Mouse (Mus musculus) layer of hippocampus, postnatal 25 days (tissue): ENCODE measurements around the gene Klk14. TPM values are rescaled to one million over a fixed set of nuclear protein-coding genes. Genes with fewer than 3 reads are reported as not detected.

Experiments
- DNase-seq, 2 experiments: peaks; one replicate each; pipeline ENCODE4 v3.0.0; 2022; ENCODE audit warnings: mixed read lengths in 2 of 2, low spot score in 1 of 2; ENCODE audit errors: extremely low spot score in 1 of 2
- total RNA-seq, 2 experiments: library from RNA; stranded (reverse); gene quantifications; 2 replicates each; pipeline ENCODE4 v1.2.3; 2021

Klk14 gene
- total RNA-seq, 2 experiments from 2014 or later: not detected

- no peak for DNase-seq
These were observed 23.6 kb downstream of the Klk14 start for GRCm38 (mm10) chr7:43713741-43714351.

Other genes with a start within 250 kb of the Klk14 start
- gene Cldnd2, start 249.6 kb upstream of the Klk14 start, total RNA-seq: not detected
- gene Etfb, start 246.3 kb upstream of the Klk14 start, total RNA-seq: 10 to 100 TPM; 58.8 to 77.2 TPM
- 1 to 10 TPM in 1 of 2 experiments, not detected in 1; 1.6 TPM for gene Gm45233, start 246.3 kb upstream of the Klk14 start, total RNA-seq
- gene Vsig10l, start 227.3 kb upstream of the Klk14 start, total RNA-seq: 1 to 10 TPM; 1.8 to 1.9 TPM
- 10 to 100 TPM; 24.0 to 29.3 TPM for gene Iglon5, start 200.3 kb upstream of the Klk14 start, total RNA-seq
- gene 4931406B18Rik, start 184.5 kb upstream of the Klk14 start, total RNA-seq: not detected
- gene Cd33, start 146.0 kb upstream of the Klk14 start, total RNA-seq: 1 to 10 TPM; 3.2 to 5.7 TPM
- gene Zfp658, start 128.2 kb upstream of the Klk14 start, total RNA-seq: 1 to 10 TPM; 5.2 to 6.1 TPM
- 10 to 100 TPM; 21.6 to 25.3 TPM for gene Zfp719, start 110.8 kb upstream of the Klk14 start, total RNA-seq
- under 1 TPM in 1 of 2 experiments, not detected in 1; 0.20 TPM for gene Zfp819, start 83.2 kb upstream of the Klk14 start, total RNA-seq
- gene Ceacam18, start 55.7 kb upstream of the Klk14 start, total RNA-seq: under 1 TPM in 1 of 2 experiments, not detected in 1; 0.12 TPM
- gene Siglece, start 30.3 kb upstream of the Klk14 start, total RNA-seq: under 1 TPM; 0.45 to 0.98 TPM
- gene Ctu1, start 18.4 kb upstream of the Klk14 start, total RNA-seq: 10 to 100 TPM in 1 of 2 experiments, 1 to 10 TPM in 1; 8.8 to 11.6 TPM
- not detected for gene Klk13, start 22.1 kb downstream of the Klk14 start, total RNA-seq
- not detected for gene Klk12, start 78.5 kb downstream of the Klk14 start, total RNA-seq
- not detected for gene Klk11, start 84.2 kb downstream of the Klk14 start, total RNA-seq
- gene Klk10, start 90.6 kb downstream of the Klk14 start, total RNA-seq: 1 to 10 TPM in 1 of 2 experiments, under 1 TPM in 1; 0.39 to 1.4 TPM
- gene Klk9, start 101.5 kb downstream of the Klk14 start, total RNA-seq: under 1 TPM in 1 of 2 experiments, not detected in 1; 0.23 TPM
- 10 to 100 TPM; 25.8 to 26.0 TPM for gene Klk8, start 107.2 kb downstream of the Klk14 start, total RNA-seq
- under 1 TPM; 0.26 to 0.54 TPM for gene Klk7, start 120.9 kb downstream of the Klk14 start, total RNA-seq
- not detected for gene Klk6, start 134.1 kb downstream of the Klk14 start, total RNA-seq
- not detected for gene Klk5, start 151.6 kb downstream of the Klk14 start, total RNA-seq
- not detected for gene Klk4, start 190.7 kb downstream of the Klk14 start, total RNA-seq
- not detected for gene Klk15, start 243.3 kb downstream of the Klk14 start, total RNA-seq